Mouse (Mus musculus) right cerebral cortex, adult 18-20 months (tissue): ENCODE measurements around the gene Poll.
A peak's percentile ranks its signal among the peaks of the same experiment; 100 is the strongest.

Experiments
- DNase-seq: peaks from one replicate; pipeline ENCODE4 v3.0.0; 2022; ENCODE audit warnings: mixed read lengths

The Poll gene

DNA sequence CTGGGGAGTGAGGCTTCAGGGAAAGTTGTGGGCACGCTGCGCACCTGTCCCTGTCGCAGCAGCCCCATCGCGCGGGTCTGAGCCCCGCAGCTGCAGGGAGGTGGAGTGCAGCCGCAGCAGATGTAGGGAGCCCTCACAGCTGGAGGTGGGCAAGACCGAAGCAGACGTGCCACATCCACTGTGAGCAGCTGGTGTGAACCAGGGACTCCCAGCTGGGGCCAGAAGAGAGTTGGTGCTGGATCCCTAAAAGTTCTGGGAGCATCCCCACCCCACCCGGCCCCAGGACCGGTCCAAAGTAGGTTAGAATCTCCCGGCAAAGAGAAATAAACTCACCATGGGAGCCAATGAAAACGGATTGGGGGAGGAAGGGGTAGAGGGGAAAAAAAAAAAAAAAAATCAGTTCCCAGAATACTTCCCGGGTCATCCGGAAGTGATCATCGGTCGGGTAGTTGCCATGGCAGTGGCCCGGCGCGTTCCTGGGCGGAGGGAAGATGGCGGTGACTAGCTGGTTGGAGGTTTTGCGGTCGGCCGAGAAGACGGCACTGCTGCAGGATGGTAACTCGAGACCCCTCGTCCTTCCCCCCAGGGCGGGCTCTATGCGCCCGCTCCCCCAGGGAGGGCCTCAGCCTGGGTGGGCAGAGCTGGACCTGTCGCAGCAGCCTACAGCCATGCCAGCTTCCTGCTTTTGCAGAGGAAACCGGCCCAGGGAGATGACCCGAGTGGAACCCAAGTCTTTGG is at the start of gene Poll, which contains the start of gene Gm17018:
Poll (minus strand) TSS at position 379 of the 738 bp plus-strand sequence.
Gm17018 (plus strand) TSS at position 463 of the 738 bp plus-strand sequence.
- peak; percentile 88 for DNase-seq

DNA sequence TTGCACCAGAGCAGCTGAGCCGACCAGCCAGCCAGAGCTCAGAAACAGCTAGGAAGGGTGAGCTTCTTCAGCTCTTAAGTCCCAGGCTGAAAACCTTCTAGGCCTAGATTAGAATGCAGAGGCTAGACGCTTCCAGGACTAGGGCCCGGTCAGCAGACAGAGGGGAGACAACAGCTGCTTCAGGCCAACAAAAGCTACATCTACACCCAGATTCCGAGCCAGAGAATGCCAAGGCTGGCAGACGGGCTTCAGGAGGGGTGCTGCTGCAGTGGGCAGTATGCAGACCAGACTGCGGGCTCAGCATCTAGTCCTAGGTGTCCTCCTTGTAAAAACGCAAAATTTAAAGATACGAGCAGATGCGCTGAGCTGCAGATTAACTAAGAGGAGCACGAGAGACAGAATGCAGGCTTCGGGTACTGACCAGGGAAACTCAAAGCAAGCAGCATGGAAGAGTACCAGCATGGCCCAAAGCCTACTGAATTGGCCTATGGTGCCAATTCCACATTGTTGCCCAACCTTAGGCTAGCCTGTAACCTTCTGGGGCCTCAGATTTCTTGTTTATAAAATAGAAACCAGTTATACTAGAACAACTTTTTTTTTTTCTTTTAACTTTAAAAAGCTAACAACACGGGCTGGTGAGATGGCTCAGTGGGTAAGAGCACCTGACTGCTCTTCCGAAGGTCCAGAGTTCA is 48.5 kb upstream of the Poll start:
- no peak for DNase-seq

DNA sequence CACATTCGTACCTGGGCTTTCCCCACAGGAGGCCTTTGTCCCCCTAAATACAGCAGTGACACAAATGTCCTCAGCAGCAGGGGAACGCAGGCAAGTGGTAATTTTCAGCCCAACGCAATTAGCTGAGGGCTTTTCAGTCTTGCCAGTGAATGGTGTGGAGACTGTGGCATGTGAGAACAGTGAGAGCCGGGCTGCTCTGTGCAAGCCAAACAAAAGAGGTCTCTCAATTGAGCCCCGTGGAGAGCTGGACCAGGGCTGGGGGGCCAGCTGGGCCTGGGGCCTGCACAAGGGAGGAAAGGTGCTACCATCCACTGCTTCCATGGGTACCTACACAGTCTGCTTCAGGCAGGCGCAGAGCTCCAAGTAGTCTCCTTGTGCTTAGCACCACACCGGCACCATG is 47.1 kb upstream of the Poll start:
- no peak for DNase-seq

DNA sequence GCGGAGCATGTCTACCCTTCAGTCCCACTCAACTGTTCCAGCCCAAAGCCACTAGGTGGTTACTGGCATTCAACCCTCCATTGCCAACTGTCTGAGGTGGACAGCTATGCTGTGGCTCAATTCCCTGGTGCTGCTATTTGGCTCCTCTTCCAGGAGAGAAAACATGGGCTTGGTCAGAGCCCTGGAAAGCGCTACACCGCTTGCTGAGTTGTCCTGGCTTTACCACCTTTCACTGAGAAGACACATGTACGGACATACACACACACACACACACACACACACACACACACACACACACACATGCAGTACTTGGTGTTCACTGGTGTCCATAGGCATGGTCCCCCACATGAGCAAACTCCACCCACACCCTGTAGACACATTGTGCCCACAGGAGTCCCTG is 46.4 kb upstream of the Poll start:
- DNase-seq, result no peak

DNA sequence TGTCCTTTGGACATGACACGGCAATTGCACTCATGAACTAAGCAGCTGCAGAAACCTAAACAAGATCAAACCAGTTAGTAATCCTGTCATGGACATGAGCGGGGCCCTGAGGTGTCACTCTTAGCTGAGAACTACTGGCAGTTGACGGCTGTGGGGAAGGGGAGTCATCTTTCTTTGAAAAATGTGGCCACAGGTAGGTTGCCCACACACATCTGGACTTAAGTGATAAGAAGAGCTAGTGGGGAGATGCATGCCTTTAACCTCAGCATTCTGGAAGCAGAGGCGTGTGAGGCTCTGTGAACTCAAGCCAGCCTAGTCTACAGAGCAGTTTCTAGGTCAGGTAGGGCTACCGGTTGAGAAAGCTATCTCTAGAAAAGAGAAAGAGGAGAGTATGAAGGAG is 42.3 kb upstream of the Poll start:
- DNase-seq, result no peak

DNA sequence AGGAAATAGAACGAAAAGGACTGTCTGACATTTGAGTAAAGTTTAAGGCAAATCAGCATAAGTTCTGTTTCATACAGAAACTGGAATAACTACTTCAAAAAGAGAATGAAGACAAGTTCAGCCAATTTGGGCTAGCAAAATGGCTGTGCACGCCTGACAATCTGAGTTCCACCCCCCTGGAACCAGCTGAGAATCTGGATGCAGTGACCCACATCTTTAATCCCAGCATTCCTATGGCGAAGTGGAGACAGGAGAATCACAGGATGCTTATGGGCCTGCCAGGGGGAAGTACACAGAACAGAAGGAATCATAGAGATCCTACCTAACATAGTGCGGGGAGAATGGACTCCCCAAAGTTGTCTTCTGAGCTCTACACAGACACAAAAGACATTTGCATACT is 36.8 kb upstream of the Poll start:
- DNase-seq, result no peak

DNA sequence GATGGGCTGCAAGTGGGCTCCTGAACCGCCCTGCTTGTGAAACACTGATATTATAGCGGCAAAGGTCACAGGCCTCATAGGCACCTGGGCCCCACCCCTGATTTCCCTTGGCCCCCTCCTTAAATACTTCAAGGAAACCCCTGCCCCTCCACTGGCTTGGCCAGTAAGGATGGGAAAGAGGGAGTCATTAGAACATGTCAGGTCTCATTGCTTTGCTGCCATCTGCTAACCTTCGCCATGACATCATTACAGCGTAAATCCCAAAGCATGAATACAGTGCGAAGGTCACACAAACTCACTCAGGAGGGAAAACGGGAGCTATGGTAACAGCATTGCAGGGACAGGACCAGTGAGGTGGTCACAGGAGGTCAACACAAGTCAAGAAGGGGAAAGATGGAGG is 36.1 kb upstream of the Poll start:
- no peak for DNase-seq

DNA sequence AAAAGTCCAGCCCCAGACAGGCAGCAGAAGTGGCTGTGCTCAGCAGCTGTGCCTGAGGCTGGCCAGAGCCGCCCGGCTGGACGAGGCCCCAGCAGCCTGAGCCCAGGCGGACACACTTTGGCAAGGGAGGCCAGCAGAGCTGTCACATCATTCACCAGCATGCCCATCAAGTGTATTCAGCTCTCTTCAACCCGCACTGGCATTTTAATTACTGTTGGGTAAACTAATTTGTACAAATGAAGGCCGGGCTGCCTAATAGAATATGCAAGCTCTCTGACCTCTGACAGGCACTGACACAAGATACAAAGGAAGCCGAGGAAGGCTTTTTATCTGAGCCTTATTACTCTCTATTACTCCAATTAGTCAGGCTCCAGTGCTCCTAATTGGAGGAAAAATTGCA is 35.7 kb upstream of the Poll start:
- DNase-seq, result no peak

DNA sequence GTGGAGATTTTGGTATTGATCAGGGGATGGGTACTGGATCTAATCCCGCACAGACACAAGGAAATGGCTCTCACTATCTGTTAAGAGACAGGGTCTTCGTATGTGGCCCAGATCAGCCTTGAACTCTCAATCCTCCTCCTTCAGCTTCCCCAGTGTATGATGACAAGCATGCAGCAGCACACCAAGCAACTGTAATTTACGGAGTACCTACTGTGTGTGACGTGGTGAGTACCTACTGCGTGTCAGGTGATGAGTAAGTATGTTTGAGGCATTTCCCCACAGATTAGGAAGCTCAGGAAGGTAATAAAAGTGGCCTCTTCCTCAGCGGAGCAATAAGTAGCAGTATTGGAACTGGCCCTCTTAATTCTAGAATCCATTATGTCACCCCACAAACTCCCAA is 35.1 kb upstream of the Poll start:
- no peak for DNase-seq

DNA sequence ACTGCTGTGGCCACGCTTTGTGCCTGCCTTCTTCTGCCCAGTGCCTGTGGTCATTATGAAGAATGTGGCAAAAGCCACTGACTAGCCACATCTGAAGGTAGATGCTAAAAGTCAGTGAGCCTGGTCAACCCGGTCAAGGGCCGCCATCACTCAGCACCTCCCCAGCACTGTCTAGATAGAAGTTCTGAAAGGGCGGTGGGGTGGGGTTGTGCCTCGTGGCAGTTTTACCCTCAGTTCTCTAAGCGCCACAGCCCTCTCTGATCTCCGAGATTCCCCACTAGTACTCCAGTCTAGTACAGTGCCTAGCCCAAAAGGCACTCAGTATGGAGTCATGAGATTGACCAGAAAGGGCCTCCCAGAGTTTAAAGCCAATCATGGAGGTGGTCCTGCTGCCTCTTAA is 33.7 kb upstream of the Poll start:
- DNase-seq, result no peak

DNA sequence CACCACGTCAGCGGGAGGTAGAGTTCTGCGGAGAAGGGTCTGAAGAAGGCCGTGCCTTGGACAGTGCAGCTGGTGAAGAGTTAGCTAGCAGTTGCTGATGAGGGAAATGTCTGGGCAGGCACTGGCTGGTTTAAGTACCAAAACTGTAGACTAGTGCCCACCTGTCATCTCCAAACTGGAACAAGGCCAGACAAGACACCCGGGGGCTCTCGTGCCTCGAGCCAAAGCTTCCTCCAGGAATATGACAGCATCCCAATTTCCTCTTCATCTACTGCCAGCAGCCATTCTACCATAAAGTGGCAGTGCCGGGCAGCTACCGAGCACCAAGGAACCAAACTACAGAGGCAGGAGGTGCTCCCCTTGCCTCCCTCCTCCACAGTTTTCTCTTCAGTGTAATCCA is 32.6 kb upstream of the Poll start:
- no peak for DNase-seq

DNA sequence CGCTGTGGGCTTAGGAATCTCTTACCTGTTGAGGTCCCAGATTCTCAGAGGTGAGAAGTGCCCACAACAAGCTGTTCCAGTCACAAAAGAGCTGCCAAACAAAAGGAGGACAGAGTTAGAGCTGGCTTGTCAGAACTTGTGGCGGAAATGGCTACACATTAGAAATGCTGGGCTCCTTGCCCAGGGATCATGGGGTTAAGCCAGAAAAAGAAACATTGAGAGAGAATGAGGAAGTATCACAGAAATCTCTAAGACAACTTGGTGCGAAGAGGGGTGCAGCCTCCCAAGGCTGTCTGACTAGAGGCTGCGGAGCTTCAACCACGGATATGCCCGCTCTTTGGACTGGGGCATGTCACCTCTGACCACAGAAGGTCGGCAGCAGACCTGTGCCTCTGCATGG is 31.4 kb upstream of the Poll start:
- no peak for DNase-seq

DNA sequence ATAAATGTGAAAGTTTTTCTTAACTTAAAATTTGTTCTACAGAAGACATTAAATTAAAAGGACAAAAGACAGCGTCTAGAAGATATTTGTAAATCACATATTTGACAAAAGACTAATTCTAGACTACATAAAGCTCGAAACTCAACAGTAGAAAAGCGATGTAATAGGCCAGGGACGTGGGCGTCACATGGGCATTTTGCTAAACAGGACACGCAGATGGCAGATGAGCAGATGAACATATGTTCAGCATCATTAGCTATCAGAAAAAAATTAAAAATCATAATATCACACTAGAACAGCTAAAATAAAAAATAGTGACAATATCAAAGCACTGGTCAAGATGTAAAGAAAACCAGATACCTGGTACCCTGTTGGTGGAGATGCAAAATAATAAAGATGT is 29.4 kb upstream of the Poll start:
- no peak for DNase-seq

DNA sequence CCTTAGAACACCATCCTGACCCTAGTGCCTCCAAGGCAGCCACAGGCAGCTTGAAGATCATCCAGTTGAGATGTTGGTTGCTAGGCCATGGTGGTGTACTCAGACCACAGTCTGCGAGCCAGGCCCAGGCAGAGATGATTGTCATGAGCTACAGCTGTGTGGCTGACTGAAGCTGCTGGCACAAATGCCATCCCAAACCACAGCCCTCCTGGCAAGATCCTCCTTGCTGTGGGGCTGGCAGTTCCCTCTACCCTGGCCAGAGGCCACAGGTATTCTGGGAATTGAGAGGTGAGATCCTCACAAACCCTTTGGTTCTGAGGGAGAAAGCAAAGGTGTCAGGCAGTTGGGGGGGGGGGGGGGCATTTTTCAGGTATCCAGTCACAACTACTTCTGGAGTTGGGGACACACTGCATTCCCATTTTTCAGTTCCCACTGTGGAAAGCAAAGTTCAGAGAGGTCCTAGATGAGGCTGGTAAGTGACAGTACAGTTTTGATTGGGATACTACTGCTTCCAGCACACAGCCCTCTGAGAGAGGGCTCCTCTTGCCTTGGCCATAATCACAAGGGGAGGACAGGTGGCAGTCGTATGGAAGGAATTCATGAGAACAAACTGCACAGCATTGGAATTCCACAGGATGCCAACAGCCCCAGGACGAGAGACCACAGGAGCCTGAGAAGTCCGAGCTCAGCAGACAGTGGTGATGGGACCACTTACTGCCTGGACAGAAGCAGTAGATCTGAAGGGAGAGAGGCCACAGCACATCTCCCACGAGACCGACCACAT is 27.4 kb upstream of the Poll start:
- DNase-seq, result no peak

DNA sequence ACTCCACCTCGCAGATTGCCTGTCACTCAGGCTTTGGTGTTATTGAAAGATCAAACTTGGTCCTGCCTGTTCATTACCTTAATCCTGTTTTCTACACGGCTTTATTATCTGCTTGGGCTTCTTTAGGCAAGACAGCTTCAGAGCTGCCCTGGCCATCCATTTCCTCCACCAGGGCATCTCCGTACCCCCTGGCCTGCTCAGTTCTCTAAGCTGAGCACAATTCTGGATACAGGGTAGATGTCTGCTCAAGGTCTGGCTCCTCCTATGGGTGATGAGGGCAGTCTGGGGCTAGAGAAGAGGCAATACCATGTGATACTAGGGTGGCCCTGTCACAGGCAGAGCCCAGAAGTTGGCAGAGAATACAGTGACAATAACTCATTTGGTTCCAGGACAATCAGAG is 26.5 kb upstream of the Poll start:
- DNase-seq, result no peak

DNA sequence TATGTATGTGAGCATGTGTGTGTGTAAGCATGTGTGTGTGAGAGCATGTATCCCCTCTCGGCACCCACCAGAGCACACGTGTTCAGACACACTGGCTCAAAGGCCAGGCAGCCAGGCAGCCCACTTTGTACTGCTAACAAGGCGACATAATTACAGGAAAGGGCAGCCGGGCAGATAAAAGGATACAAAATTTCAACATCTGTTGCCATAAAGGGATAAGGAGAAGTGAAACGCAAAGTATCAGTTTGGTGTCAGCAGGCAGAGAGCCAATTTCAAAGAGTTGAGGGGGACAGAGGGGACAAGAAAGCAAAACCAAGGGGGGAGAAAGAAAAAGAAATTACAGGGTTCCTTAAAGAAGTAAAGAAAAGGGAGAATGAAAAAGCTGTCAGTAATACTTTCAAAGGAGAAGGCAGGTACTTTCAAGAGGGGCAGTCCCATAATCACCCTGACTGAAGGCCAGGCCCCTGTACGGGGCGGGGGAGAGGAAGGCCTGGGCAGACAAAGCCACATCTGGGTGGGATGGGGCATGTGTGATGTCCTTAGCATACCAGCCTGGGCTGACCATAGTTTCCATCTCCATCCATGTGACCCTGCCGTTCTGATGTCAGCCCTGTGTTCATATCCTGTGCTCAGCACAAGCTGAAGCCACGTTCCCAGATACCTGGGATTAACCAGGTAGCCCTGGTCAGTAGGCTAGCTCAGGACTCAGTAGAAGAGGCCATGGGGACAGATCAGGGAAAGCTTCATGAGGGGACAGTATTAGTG is 24.7 kb upstream of the Poll start:
- DNase-seq, result no peak

DNA sequence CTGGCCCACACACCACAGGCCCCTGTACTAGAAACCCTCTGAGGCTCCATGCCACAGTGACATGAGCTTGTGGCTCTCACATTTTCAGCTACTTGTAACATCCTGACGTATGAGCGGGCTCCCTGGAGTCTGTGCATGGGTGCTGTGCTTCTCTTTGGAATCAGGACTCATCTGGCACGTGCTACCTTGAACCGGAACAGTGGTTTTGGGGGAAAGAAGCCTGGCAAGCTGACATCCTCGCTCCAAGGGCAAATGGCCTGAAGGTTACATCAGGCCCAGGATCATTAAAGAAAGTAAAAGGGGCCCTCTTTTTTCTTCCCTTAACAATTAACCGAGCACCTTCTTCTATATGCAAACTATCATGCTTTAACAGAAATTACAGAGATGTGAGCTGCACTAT is 22.8 kb upstream of the Poll start:
- no peak for DNase-seq

DNA sequence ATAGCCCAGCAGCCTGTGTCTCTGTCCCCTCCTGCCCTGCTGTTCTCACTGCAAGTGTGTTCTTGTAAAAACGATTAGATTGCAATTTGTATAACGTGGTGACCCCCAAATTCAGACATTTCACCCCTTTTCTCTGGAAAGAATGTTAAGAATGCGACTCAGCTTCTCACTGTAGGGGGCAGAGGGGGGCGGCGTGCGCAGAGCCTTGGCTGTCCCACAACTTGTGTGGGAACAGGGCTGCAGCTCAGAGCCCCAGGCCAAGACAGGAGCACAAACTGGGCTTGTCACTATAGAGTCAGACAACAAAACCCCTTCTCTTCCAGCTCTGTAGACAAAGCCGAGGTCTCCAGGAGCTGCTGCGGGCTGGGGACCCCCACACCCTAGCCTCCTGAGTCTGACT is 21.8 kb upstream of the Poll start:
- no peak for DNase-seq

DNA sequence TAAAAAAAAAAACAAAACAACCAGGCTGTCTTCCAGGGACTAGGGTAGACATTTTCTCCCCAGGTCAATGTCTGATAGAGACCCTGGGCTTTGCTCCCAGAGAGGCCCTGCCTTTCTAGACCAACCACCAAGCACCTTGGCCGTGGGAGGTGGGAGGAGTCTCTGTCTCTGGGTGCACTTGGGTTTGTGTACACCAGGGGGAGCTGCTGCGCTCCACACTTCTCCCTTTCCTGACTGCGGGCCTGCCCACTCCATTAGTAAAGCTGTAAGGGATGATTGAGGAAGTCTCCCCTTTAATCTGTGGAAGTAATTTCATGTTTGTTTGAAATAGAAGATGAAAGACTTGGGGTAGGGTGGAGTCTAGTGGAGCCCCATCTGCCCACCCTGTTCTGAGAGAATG is 20.9 kb upstream of the Poll start:
- peak; percentile 28 for DNase-seq

DNA sequence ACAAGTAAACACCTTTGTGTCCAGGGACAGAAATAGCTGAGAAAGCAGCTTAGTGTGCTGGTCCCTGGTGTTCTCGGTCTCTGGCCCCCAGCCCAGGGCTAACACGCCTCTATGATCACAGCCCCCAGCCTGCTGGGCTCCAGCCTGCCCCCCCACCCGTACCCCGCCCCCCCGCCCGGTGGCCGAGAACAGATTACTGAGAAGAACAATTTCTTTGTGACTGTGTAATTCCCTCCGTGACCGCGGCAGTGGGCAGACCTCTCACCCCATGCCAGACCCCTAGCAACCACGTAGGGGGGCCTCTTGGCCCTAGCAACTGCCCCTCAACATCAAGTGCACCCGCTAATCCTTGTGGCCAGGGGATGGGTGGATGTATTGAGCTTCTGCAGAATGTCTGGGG is 19.9 kb upstream of the Poll start:
- no peak for DNase-seq

DNA sequence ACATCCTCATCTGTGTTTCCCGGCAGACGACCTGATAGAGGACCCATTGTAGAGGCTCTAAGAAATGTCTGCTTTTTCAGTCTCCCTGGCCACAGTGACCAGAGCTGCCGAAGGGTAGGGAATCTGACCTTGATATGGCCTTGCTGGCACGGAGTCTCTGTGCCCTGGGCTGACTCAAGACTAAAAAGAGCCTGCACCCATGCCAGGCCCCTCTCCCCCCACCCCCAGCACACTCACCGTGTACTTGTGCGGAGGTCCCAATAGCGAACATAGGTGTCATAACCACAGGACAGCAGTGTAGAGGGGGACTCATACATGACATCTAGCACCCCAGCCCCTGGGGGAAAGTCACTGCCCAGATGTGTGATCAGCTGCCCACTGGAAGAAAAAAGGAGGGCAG is 19.1 kb upstream of the Poll start:
- DNase-seq, result no peak

DNA sequence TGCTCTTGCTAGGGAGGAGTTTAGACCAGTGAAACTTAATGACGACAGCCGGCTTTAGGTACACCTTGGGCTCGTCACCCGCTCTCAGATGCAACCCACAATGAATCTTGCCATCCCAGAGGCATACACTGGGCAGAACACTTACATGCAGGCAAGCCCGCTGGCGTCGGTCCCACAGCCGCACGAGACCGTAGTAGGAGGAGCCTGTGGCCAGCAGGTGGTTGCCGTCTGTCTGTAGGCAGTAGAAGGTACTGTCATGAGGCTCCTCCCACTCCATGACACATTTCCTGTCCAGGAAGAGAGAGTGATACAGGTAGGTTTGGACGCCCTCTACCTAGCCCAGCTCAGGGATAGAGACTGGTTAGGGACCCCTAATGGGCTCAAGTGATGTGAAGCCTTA is 18.6 kb upstream of the Poll start:
- no peak for DNase-seq

DNA sequence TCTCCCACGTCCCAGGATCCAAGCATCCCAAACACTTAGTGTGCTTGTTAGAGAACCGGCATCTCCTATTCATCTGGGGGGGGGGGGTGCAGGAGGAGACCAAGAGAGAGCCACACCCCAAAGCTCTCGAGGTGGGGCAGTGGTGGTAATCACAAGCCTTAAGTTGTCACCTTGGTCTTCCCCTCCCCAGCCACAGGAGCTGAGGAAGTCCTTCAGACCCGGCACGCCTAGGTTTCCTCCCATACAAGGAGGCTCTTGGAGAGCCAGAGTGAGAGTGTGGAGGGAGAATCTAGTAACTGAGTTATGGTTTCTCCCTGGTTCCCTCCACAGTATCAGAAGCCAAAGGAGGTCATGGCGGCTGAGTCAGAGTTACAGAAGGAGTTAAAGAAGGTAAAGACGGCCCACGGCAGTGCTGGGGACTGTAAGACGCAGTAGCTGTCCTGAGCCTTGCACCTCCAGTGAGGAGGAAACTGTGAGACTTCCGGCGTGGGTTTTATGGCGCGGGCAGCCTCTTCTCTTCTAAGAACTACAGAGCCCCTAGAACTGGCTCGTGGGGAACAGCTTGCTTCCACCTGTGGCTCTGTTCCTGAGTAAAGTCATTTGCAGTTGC is 16.9 kb upstream of the Poll start:
- DNase-seq, result no peak
